Mouse (Mus musculus): ENCODE measurements around the gene Ggn. TPM values are rescaled to one million over a fixed set of nuclear protein-coding genes. Genes with fewer than 3 reads are reported as not detected.
"Not testable (repeated sequence)": the region's sequence is repeated elsewhere in the genome, so short reads cannot be mapped to it uniquely, and the experiment has no call there.

Ggn gene
- polyA plus RNA-seq, 1 experiment: 0.74 TPM

DNA sequence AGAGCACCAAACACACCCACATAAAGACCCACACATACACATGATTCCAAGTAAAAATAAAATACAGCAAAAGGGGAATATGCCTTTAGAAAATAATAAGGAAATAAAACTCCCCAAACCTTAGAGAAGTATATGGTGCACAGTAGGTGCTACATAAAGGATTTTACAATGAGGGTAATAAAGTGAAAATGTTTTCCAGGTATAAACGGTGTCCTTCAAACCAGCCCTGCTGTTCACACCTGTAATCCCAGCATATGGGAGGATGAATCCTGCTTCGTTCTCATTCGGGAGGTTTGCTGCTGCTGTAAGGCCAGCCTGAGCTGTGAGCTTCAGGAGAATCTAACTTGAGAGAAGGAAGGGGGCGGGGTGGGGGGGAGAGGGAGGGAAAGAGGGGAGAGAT lies 35.8 kb upstream of the Ggn start:
- H3K4me3 ChIP-seq (ENCODE audit: low read depth, low read length): no peak overlapping the region

DNA sequence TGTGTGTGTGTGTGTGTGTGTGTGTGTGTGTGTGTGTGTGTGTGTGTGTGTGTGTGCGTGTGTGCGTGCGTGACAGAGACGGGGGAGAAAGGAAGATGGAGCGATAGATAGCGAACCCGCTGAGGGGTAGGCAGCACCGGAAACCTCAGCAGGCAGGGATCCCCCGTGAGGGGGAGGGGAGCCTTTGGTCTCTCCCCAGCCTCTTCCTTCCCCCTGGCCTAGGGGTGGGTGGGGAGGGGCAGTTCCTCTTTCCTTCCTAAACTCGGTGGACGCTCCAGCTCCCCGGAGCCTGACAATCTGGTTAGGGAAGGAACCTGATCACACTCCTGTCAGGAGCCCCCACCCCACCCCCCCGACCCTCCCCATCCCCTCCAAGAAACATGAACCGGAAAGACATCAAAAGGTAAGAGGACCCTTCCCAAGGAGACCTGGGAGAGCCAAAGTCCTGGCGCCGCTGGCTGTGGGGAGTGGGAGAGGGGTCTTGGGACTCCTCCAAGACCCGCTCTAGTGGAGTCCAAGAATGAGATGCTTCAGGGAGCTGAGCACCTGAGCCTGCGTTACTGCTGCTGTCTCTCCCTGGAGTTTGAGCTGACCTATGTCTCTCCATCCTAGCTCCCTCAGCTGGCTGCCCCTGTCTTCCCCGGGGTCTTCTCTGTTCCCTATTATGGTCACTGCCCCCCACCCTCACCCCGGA lies 35.2 kb upstream of the Ggn start, which contains the start of gene Rasgrp4:
Gene Rasgrp4, plus strand, starts transcription at position 159 of the 694 bp plus-strand sequence.
- H3K36me3 ChIP-seq (ENCODE audit: control insufficient read depth, insufficient read depth, low read length): no peaks in the 10 kb centered on the region
- TF ChIP-seq POLR2A (IDR thresholded peaks at IDR 0.05; ENCODE audit: low read depth, low read length): no peak
- no peak for TF ChIP-seq CTCF (IDR thresholded peaks at IDR 0.05; ENCODE audit: extremely low read depth, insufficient read length, insufficient replicate concordance, low read depth, low read length)
- WGBS: 3% methylated on average over 17 of the region's 20 CpGs
- H3K4me1 ChIP-seq (ENCODE audit: control insufficient read depth, insufficient read depth, insufficient read length, low read length): no peaks in the 10 kb centered on the region
- no peak within 1 kb of the TSS for H3K27ac ChIP-seq (ENCODE audit: insufficient read depth, low read depth, low read length)
- H3K27me3 ChIP-seq (ENCODE audit: control insufficient read depth, insufficient read depth, low read length): 0 out of 2 replicates have a peak, but pooled peaks cover 7% of the 10 kb centered on the region
- H3K4me3 ChIP-seq (ENCODE audit: low read depth, low read length): peak within 1 kb of the TSS; percentile 44

More for the DNA sequence above, 35.8 kb upstream of the Ggn start:
- WGBS: 15% methylated on average over 4 of the region's 4 CpGs
- Histone ChIP-seq H3K27me3 (ENCODE audit: control insufficient read depth, insufficient read depth, low read length) (0 out of 2 replicates have a peak, but pooled peaks cover 7% of the 10 kb centered on the region), H3K36me3 (ENCODE audit: control insufficient read depth, insufficient read depth, low read length) (no peaks in the 10 kb centered on the region), H3K27ac (ENCODE audit: insufficient read depth, low read depth, low read length) (no peak overlapping the region), H3K4me1 (ENCODE audit: control insufficient read depth, insufficient read depth, insufficient read length, low read length) (no peaks in the 10 kb centered on the region)
- TF ChIP-seq POLR2A (IDR thresholded peaks at IDR 0.05; ENCODE audit: low read depth, low read length): no peak

DNA sequence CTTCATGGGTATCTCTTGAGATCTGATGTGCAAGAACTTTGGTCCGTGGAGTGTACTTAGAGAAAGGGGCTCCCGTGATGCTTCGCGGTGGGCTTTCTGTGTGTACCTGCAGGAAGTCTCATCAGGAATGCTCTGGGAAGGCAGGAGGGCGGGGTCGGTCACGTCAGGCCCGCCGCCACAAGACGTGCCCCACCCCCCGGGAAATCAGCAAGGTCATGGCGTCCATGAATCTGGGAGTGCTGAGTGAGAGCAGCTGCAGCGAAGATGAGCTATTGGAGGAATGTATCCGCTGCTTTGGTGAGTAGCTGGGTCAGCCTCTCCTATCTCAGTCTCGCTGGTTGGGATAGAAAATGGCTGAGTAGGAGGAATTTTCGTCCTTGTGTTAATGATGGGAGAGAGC lies 32.6 kb upstream of the Ggn start:
- 36% methylated on average over 16 of the region's 16 CpGs for WGBS
- H3K27ac ChIP-seq (ENCODE audit: insufficient read depth, low read depth, low read length): no peak overlapping the region
- no peak overlapping the region for H3K4me3 ChIP-seq (ENCODE audit: low read depth, low read length)
- no peaks in the 10 kb centered on the region for H3K36me3 ChIP-seq (ENCODE audit: control insufficient read depth, insufficient read depth, low read length)
- H3K4me1 ChIP-seq (ENCODE audit: control insufficient read depth, insufficient read depth, insufficient read length, low read length): no peaks in the 10 kb centered on the region
- no peak for TF ChIP-seq CTCF (IDR thresholded peaks at IDR 0.05; ENCODE audit: extremely low read depth, insufficient read length, insufficient replicate concordance, low read depth, low read length)
- TF ChIP-seq POLR2A (IDR thresholded peaks at IDR 0.05; ENCODE audit: low read depth, low read length): no peak
- 0 out of 2 replicates have a peak, but pooled peaks cover 7% of the 10 kb centered on the region for H3K27me3 ChIP-seq (ENCODE audit: control insufficient read depth, insufficient read depth, low read length)

DNA sequence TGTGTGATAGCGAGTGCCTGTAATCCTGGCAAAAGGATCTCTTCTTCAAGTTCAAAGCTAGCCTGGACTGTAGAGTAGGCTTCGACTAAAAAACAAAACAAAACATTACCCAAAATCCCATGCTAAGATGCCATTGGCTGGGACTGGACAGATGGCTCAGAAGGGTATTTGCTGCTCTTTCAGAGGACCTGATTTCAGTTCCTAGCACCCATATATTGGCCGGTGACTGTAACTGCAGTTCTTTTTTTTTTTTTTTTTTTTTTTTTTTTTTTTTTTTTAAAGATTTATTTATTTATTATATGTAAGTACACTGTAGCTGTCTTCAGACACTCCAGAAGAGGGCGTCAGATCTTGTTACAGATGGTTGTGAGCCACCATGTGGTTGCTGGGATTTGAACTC lies 30.8 kb upstream of the Ggn start:
- H3K4me1 ChIP-seq (ENCODE audit: control insufficient read depth, insufficient read depth, insufficient read length, low read length); H3K27ac ChIP-seq (ENCODE audit: insufficient read depth, low read depth, low read length); H3K27me3 ChIP-seq (ENCODE audit: control insufficient read depth, insufficient read depth, low read length); H3K36me3 ChIP-seq (ENCODE audit: control insufficient read depth, insufficient read depth, low read length); H3K4me3 ChIP-seq (ENCODE audit: low read depth, low read length): not testable (repeated sequence)
- WGBS: 83% methylated on average over 3 of the region's 4 CpGs

DNA sequence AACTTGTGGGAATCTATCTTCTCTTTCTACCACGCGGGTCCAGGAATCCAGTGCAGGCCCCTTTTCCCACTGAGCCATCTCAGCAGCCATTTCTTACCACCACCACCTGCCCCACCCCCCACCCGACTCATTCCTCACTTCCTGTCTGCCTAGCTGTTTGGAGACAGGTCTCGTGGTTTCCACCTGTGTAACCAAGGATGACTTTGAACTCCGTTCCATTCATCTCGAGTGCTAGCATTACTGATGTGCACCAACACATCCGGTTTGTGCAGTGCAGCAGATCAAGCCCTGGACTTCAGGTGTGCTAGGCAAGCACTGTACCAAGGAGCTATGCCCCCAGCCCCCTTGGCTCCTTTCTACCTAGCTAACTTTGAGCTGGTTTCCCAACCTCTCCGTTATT lies 28.6 kb upstream of the Ggn start:
- no peak overlapping the region for H3K4me3 ChIP-seq (ENCODE audit: low read depth, low read length)
- H3K27me3 ChIP-seq (ENCODE audit: control insufficient read depth, insufficient read depth, low read length): no peaks in the 10 kb centered on the region
- 67% methylated on average over 8 of the region's 8 CpGs for WGBS
- H3K4me1 ChIP-seq (ENCODE audit: control insufficient read depth, insufficient read depth, insufficient read length, low read length): peaks cover 4% of the 10 kb centered on the region
- no peak overlapping the region for H3K27ac ChIP-seq (ENCODE audit: insufficient read depth, low read depth, low read length)
- H3K36me3 ChIP-seq (ENCODE audit: control insufficient read depth, insufficient read depth, low read length): no peaks in the 10 kb centered on the region
- TF ChIP-seq POLR2A (IDR thresholded peaks at IDR 0.05; ENCODE audit: low read depth, low read length): no peak
- no peak for TF ChIP-seq CTCF (IDR thresholded peaks at IDR 0.05; ENCODE audit: extremely low read depth, insufficient read length, insufficient replicate concordance, low read depth, low read length)

DNA sequence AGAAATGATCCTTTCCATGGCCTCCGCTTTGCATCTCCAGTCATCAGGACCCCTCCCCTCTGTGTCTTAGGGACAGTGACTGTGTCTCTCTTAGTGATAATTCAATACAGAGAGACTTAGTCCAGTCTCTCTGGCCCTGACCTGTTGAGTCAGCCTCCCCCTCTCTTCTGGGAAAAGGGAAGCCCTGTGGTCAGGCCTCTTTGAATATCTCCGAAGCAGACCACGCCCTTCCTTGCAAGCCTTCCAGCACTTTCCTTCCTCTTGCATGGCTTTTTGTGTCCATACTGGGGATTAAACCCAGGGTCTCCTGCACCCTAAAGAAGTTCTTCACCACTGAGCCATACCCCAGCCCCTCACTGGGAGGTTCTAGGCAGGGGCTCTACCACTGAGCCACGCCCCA lies 26.0 kb upstream of the Ggn start:
- no peaks in the 10 kb centered on the region for H3K27me3 ChIP-seq (ENCODE audit: control insufficient read depth, insufficient read depth, low read length)
- no peak overlapping the region for H3K27ac ChIP-seq (ENCODE audit: insufficient read depth, low read depth, low read length)
- TF ChIP-seq POLR2A (IDR thresholded peaks at IDR 0.05; ENCODE audit: low read depth, low read length) (no peak), CTCF (IDR thresholded peaks at IDR 0.05; ENCODE audit: extremely low read depth, insufficient read length, insufficient replicate concordance, low read depth, low read length) (no peak)

DNA sequence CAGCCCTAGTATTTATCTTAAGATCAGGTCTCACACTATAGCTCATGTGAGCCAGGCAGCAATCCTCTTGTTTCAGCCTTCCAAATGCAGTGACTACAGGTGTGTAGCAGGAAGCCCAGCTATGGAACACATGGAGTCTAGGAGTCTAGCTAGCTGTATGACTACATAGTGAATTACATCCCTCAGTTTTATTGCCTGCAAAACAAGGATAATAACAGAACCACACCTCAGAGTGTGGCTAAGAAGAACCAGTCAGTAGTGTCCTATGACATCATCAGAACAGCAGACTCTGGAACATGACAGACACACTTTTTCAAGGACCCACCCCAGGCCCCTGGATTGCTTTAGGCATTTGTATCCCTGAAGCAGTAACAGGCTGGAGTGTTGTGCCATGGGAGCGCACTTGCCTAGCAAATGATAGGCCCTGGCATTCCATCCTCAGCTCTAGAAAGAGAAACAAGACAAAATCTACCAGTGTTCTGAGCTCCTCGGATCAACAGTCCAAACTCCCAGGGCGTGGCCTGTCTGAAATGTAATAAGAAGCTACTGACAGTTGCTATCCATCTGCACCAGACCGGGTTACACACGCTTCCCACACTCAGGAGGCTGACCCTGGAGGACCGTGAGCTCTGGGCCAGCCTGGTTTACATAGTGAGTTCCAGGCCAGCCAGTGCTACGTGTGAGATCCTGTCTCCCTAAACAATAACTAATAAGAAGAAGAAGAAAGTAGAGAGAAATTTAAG lies 23.2 kb upstream of the Ggn start:
- peaks cover 20% of the 10 kb centered on the region for H3K4me1 ChIP-seq (ENCODE audit: control insufficient read depth, insufficient read depth, insufficient read length, low read length)
- H3K4me3 ChIP-seq (ENCODE audit: low read depth, low read length): no peak overlapping the region
- WGBS: 38% methylated on average over 7 of the region's 7 CpGs
- TF ChIP-seq CTCF (IDR thresholded peaks at IDR 0.05; ENCODE audit: extremely low read depth, insufficient read length, insufficient replicate concordance, low read depth, low read length): no peak
- no peak for TF ChIP-seq POLR2A (IDR thresholded peaks at IDR 0.05; ENCODE audit: low read depth, low read length)
- peak overlapping the region; percentile 79 for H3K27ac ChIP-seq (ENCODE audit: insufficient read depth, low read depth, low read length)
- H3K27me3 ChIP-seq (ENCODE audit: control insufficient read depth, insufficient read depth, low read length): no peaks in the 10 kb centered on the region
- no peaks in the 10 kb centered on the region for H3K36me3 ChIP-seq (ENCODE audit: control insufficient read depth, insufficient read depth, low read length)

More for the DNA sequence above, 26.0 kb upstream of the Ggn start:
- 84% methylated on average over 4 of the region's 4 CpGs for WGBS
- H3K4me3 ChIP-seq (ENCODE audit: low read depth, low read length): no peak overlapping the region
- H3K4me1 ChIP-seq (ENCODE audit: control insufficient read depth, insufficient read depth, insufficient read length, low read length): peaks cover 20% of the 10 kb centered on the region
- no peaks in the 10 kb centered on the region for H3K36me3 ChIP-seq (ENCODE audit: control insufficient read depth, insufficient read depth, low read length)
